Mouse (Mus musculus) ES-Bruce4 (cell line): ENCODE results near the gene Stard9.

Experiments
- CTCF ChIP-seq: IDR thresholded peaks from one replicate; pipeline ENCODE4 v1.8.1; 2011; ENCODE audit warnings: low read depth, low read length
- EP300 ChIP-seq: IDR thresholded peaks from 2 replicates; pipeline ENCODE4 v1.6.1; 2011; ENCODE audit warnings: low read depth, low read length; ENCODE audit not compliant: insufficient read depth

DNA sequence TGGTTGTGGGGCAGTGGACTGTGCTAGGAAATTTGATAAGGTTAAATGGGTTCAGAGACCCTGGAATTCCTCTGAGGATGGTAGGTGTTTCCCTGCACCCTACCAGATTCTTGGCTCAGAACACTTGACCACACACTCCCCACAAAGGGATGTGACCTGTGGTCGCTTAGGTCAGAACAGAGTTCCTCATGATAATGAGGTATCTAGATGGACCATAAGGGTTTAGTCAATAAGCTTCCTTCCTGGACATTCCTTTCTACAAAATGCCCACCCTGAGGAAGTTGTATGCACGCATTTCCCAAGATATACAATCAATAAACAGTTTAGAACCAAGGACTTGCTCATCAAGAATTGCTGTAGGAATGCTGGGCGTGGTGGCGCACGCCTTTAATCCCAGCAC is 27.0 kb downstream of the Stard9 start:
- no peak for TF ChIP-seq CTCF
- no peak for TF ChIP-seq EP300
